Mouse (Mus musculus) lung, adult 2 months (tissue): ENCODE results near the gene Gm37419.

ENCODE experiments used
- CTCF ChIP-seq: fragments of 200-500 bp; IDR thresholded peaks from 2 replicates; pipeline ENCODE4 v1.5.1; 2011; ENCODE audit warnings: mild to moderate bottlenecking, low read length, control low read depth; ENCODE audit not compliant: insufficient read depth
- POLR2A ChIP-seq: fragments of 200-500 bp; IDR thresholded peaks from 2 replicates; pipeline ENCODE4 v1.6.1; 2011; ENCODE audit warnings: low read depth, mild to moderate bottlenecking, control low read depth, low read length, borderline replicate concordance; ENCODE audit errors: extremely low read depth

GRCm38 (mm10) chr16:24025442-24025841 is 37.2 kb downstream of the Gm37419 start:
- TF ChIP-seq CTCF (no peak), POLR2A (no peak)
